ENCODE assay signal across 11 mouse cellular contexts in the genomic region with DNA sequence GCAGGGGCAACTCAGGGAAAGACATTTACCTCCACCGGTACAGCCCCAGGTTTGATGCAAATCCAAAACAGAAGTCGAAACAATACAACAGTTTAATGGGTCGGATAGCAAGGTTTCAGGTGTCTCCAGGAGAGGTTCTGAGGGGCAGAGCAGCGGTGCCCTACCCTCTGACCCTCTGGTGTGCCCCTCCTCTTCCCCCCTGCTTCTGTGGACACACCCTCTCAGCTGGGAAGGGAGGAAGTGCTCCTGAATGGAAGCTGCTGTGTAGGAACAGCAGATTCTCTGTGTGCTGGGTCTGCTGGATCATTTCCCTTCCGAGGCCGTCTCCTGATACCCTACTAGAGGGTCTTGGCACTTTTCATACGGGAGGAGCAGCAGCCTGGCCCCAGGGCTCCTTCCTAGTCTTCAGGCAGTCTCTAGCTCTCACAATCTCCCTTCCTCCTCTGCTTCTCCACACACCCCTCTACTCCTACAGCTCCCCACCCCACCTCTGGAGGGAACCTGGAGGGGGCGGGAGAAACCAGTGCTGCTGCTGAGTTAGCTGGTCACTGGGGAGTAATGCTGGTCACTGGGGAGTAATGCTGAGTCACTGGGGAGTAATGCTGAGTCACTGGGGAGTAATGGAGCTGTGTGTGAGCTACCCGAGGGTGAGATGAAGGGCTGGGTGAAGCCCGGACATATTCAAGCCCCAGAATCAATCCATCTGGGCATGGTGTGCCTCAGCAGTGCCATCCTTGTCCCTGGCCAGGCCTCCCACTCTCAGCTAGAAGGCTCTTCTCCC. TPM values are rescaled to one million over a fixed set of nuclear protein-coding genes. Genes with fewer than 3 reads are reported as not detected.
DNase-seq lines count a peak whose midpoint lies in the region; ATAC-seq and TF ChIP-seq lines count a peak whose summit lies in the region.
"Had no signal": no experiment of that assay in that cellular context is flagged by ENCODE, and none has a peak within 500 bp of the region (broad histone marks: within the 10 kb centered on the region; RNA-seq: fewer than 3 reads in every experiment).

No protein-coding gene starts in this region.

- H3K9ac ChIP-seq in forebrain, embryonic 13.5 days, result no peak overlapping the region
- no peak overlapping the region for H3K9ac ChIP-seq in CH12.LX (ENCODE audit: insufficient read depth, low read depth)
- H3K9ac ChIP-seq in liver, embryonic 15.5 days, result no peak overlapping the region
- H3K9ac ChIP-seq in midbrain, embryonic 13.5 days (replicated peaks), result no peak overlapping the region

- TF ChIP-seq CTCF in CH12.LX (conservative IDR thresholded peaks at IDR 0.05 in 1 of 2, IDR thresholded peaks at IDR 0.05 in 1 of 2; ENCODE audit: low read depth in 2 of 2, low read length in 2 of 2), result no peak

- WGBS in forebrain, embryonic 10.5 days, result 75% methylated on average over 10 of the region's 10 CpGs
- 68% methylated on average over 10 of the region's 10 CpGs for WGBS in forebrain, embryonic 13.5 days
- 69% methylated on average over 10 of the region's 10 CpGs for WGBS in liver, embryonic 15.5 days (ENCODE audit: insufficient replicate concordance)
- WGBS in midbrain, embryonic 13.5 days, result 80% methylated on average over 10 of the region's 10 CpGs

- ATAC-seq in forebrain, embryonic 13.5 days, result no peak
- peak; percentile 46 for ATAC-seq in liver, embryonic 15.5 days (ENCODE audit: insufficient read depth)
- no peak for ATAC-seq in midbrain, embryonic 13.5 days

- H3K36me3 ChIP-seq in forebrain, embryonic 10.5 days (replicated peaks), result peaks cover 60% of the 10 kb centered on the region
- H3K36me3 ChIP-seq in forebrain, embryonic 13.5 days (ENCODE audit: poor library complexity, severe bottlenecking), result peaks cover 61% of the 10 kb centered on the region
- H3K36me3 ChIP-seq in CH12.LX (replicated peaks in 1 of 2; ENCODE audit: control insufficient read depth in 1 of 2, insufficient read depth in 1 of 2, low read length in 1 of 2), result peaks cover 53 to 68% of the 10 kb centered on the region in 2 experiments
- H3K36me3 ChIP-seq in liver, embryonic 15.5 days (replicated peaks), result peaks cover 28% of the 10 kb centered on the region; the same call in 1 of the 2 replicates
- peaks cover 57% of the 10 kb centered on the region for H3K36me3 ChIP-seq in midbrain, embryonic 13.5 days

- H3K9me3 ChIP-seq in forebrain, embryonic 10.5 days, result no peaks in the 10 kb centered on the region
- no peaks in the 10 kb centered on the region for H3K9me3 ChIP-seq in forebrain, embryonic 13.5 days (replicated peaks)
- H3K9me3 ChIP-seq in CH12.LX (replicated peaks; ENCODE audit: low read length), result no peaks in the 10 kb centered on the region
- H3K9me3 ChIP-seq in liver, embryonic 15.5 days (replicated peaks), result no peaks in the 10 kb centered on the region
- no peaks in the 10 kb centered on the region for H3K9me3 ChIP-seq in midbrain, embryonic 13.5 days

- no peak for TF ChIP-seq EP300 in CH12.LX (IDR thresholded peaks at IDR 0.05; ENCODE audit: low read length)

- no peaks in the 10 kb centered on the region for H3K27me3 ChIP-seq in forebrain, embryonic 10.5 days (ENCODE audit: poor library complexity, severe bottlenecking)
- no peaks in the 10 kb centered on the region for H3K27me3 ChIP-seq in forebrain, embryonic 13.5 days
- no peaks in the 10 kb centered on the region for H3K27me3 ChIP-seq in CH12.LX (replicated peaks)
- H3K27me3 ChIP-seq in liver, embryonic 15.5 days, result no peaks in the 10 kb centered on the region
- no peaks in the 10 kb centered on the region for H3K27me3 ChIP-seq in midbrain, embryonic 13.5 days

- H3K4me1 ChIP-seq in forebrain, embryonic 10.5 days, result peaks cover 43% of the 10 kb centered on the region
- peaks cover 7% of the 10 kb centered on the region for H3K4me1 ChIP-seq in forebrain, embryonic 13.5 days
- H3K4me1 ChIP-seq in CH12.LX (ENCODE audit: control insufficient read depth in 1 of 2, insufficient read depth in 2 of 2), result peaks cover 14 to 45% of the 10 kb centered on the region in 2 experiments
- H3K4me1 ChIP-seq in liver, embryonic 15.5 days (replicated peaks), result peaks cover 62% of the 10 kb centered on the region
- H3K4me1 ChIP-seq in midbrain, embryonic 13.5 days (replicated peaks), result peaks cover 13% of the 10 kb centered on the region

- peaks cover 11% of the 10 kb centered on the region for H3K79me2 ChIP-seq in CH12.LX (replicated peaks; ENCODE audit: control insufficient read depth, extremely low read depth, insufficient read depth, poor library complexity, severe bottlenecking)

- TF ChIP-seq RAD21 in CH12.LX (IDR thresholded peaks at IDR 0.05; ENCODE audit: low read depth, low read length), result no peak

- dilution Hi-C loops in CH12.LX (cut with MboI; ENCODE audit: extremely low pct_ligation_motif_present, extremely low pct_unique_long_range_greater_than_20kb, low sequenced_read_pairs), result no loop called here

- H3K27ac ChIP-seq in forebrain, embryonic 10.5 days, result peak overlapping the region; percentile 65
- no peak overlapping the region; the same call in 1 of the 2 replicates for H3K27ac ChIP-seq in forebrain, embryonic 13.5 days
- no peak overlapping the region for H3K27ac ChIP-seq in CH12.LX (ENCODE audit: insufficient read depth, low read depth)
- peak overlapping the region; percentile 79 for H3K27ac ChIP-seq in liver, embryonic 15.5 days (replicated peaks)
- no peak overlapping the region for H3K27ac ChIP-seq in midbrain, embryonic 13.5 days
- H3K27ac ChIP-seq: macrophage had no signal

- no peak overlapping the region for H3K4me3 ChIP-seq in forebrain, embryonic 10.5 days
- H3K4me3 ChIP-seq in forebrain, embryonic 13.5 days, result no peak overlapping the region
- no peak overlapping the region for H3K4me3 ChIP-seq in CH12.LX (replicated peaks in 1 of 3; ENCODE audit: low read depth in 2 of 3, low read length in 2 of 3, poor library complexity in 1 of 3)
- no peak overlapping the region for H3K4me3 ChIP-seq in liver, embryonic 15.5 days (replicated peaks)
- no peak overlapping the region for H3K4me3 ChIP-seq in midbrain, embryonic 13.5 days (replicated peaks)

- DNase-seq in forebrain, embryonic 10.5 days (ENCODE audit: extremely low spot score, low spot score), result no peak
- peak; percentile 42 for DNase-seq in CH12.LX (ENCODE audit: extremely low read depth)
- peak; percentile 74 to 80 for DNase-seq in adrenal gland, postnatal 36 days
- DNase-seq in retina, embryonic 14.5 days (ENCODE audit: low spot score), result no peak
- no peak for DNase-seq in adipocyte (ENCODE audit: low spot score)
- DNase-seq: cerebellum, adult 11 months; kidney, adult 2 months had no signal

- in situ Hi-C loops in CH12.LX (cut with MboI; ENCODE audit: low pct_ligation_motif_present, low pct_unique_long_range_greater_than_20kb, low sequenced_read_pairs), result no loop called here

- no peak for TF ChIP-seq POLR2A in CH12.LX (IDR thresholded peaks at IDR 0.05; ENCODE audit: low read depth, low read length)

- H3K4me2 ChIP-seq in forebrain, embryonic 13.5 days, result no peak overlapping the region
- H3K4me2 ChIP-seq in CH12.LX (ENCODE audit: insufficient read depth, low read depth, poor library complexity, severe bottlenecking), result no peak overlapping the region
- H3K4me2 ChIP-seq in liver, embryonic 15.5 days, result peak overlapping the region; percentile 29
- H3K4me2 ChIP-seq in midbrain, embryonic 13.5 days (replicated peaks), result no peak overlapping the region

RNA-seq across cellular contexts. Expression of gene Mrpl38, which starts 3.7 kb away (rescaled TPM):
- 112 and 114 TPM in 2 replicates for polyA plus RNA-seq in forebrain, embryonic 10.5 days (2016; fragmentation: Nextera tagmentation; extraction: Ambion mirVana)
- 79.8 and 86.1 TPM in 2 replicates for polyA plus RNA-seq in forebrain, embryonic 13.5 days (2015; fragmentation: Nextera tagmentation; extraction: Ambion mirVana)
- total RNA-seq in CH12.LX (2012; rRNA removed), result 157 and 159 TPM in 2 replicates
- 95.6 and 109 TPM in 2 replicates for total RNA-seq in CH12.LX (2014; rRNA removed)
- polyA plus RNA-seq in CH12.LX (2012; ENCODE audit: insufficient read length, low read depth), result 171 and 188 TPM in 2 replicates
- 100 to 1,000 TPM in 1 of 2 experiments, 10 to 100 TPM in 1; 95.9 to 107 TPM for total RNA-seq in adrenal gland, postnatal 36 days (2021)
- 48.8 and 51.1 TPM in 2 replicates for polyA plus RNA-seq in liver, embryonic 15.5 days (2015; fragmentation: Nextera tagmentation; extraction: Ambion mirVana)
- 76.2 and 78.3 TPM in 2 replicates for polyA plus RNA-seq in midbrain, embryonic 13.5 days (2015; fragmentation: Nextera tagmentation; extraction: Ambion mirVana)

RNA-seq across cellular contexts. Expression of gene Trim65, which starts 11.5 kb away (rescaled TPM):
- polyA plus RNA-seq in forebrain, embryonic 10.5 days (2016; fragmentation: Nextera tagmentation; extraction: Ambion mirVana), result 1.7 TPM in 2 replicates
- polyA plus RNA-seq in forebrain, embryonic 13.5 days (2015; fragmentation: Nextera tagmentation; extraction: Ambion mirVana), result 1.2 and 1.6 TPM in 2 replicates
- total RNA-seq in CH12.LX (2012; rRNA removed) (2.0 and 2.8 TPM in 2 replicates), CH12.LX (2014; rRNA removed) (0.66 and 0.81 TPM in 2 replicates)
- 1.1 and 1.4 TPM in 2 replicates for polyA plus RNA-seq in CH12.LX (2012; ENCODE audit: insufficient read length, low read depth)
- 10 to 100 TPM in 1 of 2 experiments, 1 to 10 TPM in 1; 9.3 to 11.7 TPM for total RNA-seq in adrenal gland, postnatal 36 days (2021)
- polyA plus RNA-seq in liver, embryonic 15.5 days (2015; fragmentation: Nextera tagmentation; extraction: Ambion mirVana), result 1.2 and 1.5 TPM in 2 replicates
- 1.3 and 1.8 TPM in 2 replicates for polyA plus RNA-seq in midbrain, embryonic 13.5 days (2015; fragmentation: Nextera tagmentation; extraction: Ambion mirVana)

RNA-seq across cellular contexts. Expression of gene Trim47, which starts 15.4 kb away (rescaled TPM):
- 2.1 and 2.4 TPM in 2 replicates for polyA plus RNA-seq in forebrain, embryonic 10.5 days (2016; fragmentation: Nextera tagmentation; extraction: Ambion mirVana)
- polyA plus RNA-seq in forebrain, embryonic 13.5 days (2015; fragmentation: Nextera tagmentation; extraction: Ambion mirVana), result 2.7 and 2.8 TPM in 2 replicates
- 0.21 and 0.38 TPM in 2 replicates for total RNA-seq in CH12.LX (2012; rRNA removed)
- total RNA-seq in CH12.LX (2014; rRNA removed), result 0.21 TPM in 1 of 2 replicates, not detected in the other
- polyA plus RNA-seq in CH12.LX (2012; ENCODE audit: insufficient read length, low read depth), result 0.50 TPM in 1 of 2 replicates, not detected in the other
- total RNA-seq in adrenal gland, postnatal 36 days (2021), result 10 to 100 TPM; 14.7 to 23.0 TPM
- 5.4 and 7.6 TPM in 2 replicates for polyA plus RNA-seq in liver, embryonic 15.5 days (2015; fragmentation: Nextera tagmentation; extraction: Ambion mirVana)
- polyA plus RNA-seq in midbrain, embryonic 13.5 days (2015; fragmentation: Nextera tagmentation; extraction: Ambion mirVana), result 2.0 and 3.4 TPM in 2 replicates

RNA-seq across cellular contexts. Expression of gene Fbf1, which starts 25.6 kb away (rescaled TPM):
- polyA plus RNA-seq in forebrain, embryonic 10.5 days (2016; fragmentation: Nextera tagmentation; extraction: Ambion mirVana), result 63.5 and 67.7 TPM in 2 replicates
- 58.5 and 71.5 TPM in 2 replicates for polyA plus RNA-seq in forebrain, embryonic 13.5 days (2015; fragmentation: Nextera tagmentation; extraction: Ambion mirVana)
- 44.8 and 45.5 TPM in 2 replicates for total RNA-seq in CH12.LX (2012; rRNA removed)
- 23.9 and 26.6 TPM in 2 replicates for total RNA-seq in CH12.LX (2014; rRNA removed)
- polyA plus RNA-seq in CH12.LX (2012; ENCODE audit: insufficient read length, low read depth), result 39.0 and 40.7 TPM in 2 replicates
- total RNA-seq in adrenal gland, postnatal 36 days (2021), result 10 to 100 TPM; 38.4 to 41.6 TPM
- 6.1 and 7.5 TPM in 2 replicates for polyA plus RNA-seq in liver, embryonic 15.5 days (2015; fragmentation: Nextera tagmentation; extraction: Ambion mirVana)
- 69.1 and 76.5 TPM in 2 replicates for polyA plus RNA-seq in midbrain, embryonic 13.5 days (2015; fragmentation: Nextera tagmentation; extraction: Ambion mirVana)

RNA-seq across cellular contexts. Expression of gene Wbp2, which starts 55.6 kb away (rescaled TPM):
- polyA plus RNA-seq in forebrain, embryonic 10.5 days (2016; fragmentation: Nextera tagmentation; extraction: Ambion mirVana), result 71.0 and 73.6 TPM in 2 replicates
- 114 and 115 TPM in 2 replicates for polyA plus RNA-seq in forebrain, embryonic 13.5 days (2015; fragmentation: Nextera tagmentation; extraction: Ambion mirVana)
- total RNA-seq in CH12.LX (2012; rRNA removed) (27.1 and 30.7 TPM in 2 replicates), CH12.LX (2014; rRNA removed) (14.0 and 15.2 TPM in 2 replicates)
- polyA plus RNA-seq in CH12.LX (2012; ENCODE audit: insufficient read length, low read depth), result 70.8 and 97.1 TPM in 2 replicates
- total RNA-seq in adrenal gland, postnatal 36 days (2021), result 100 to 1,000 TPM; 157 to 178 TPM
- 83.9 and 93.0 TPM in 2 replicates for polyA plus RNA-seq in liver, embryonic 15.5 days (2015; fragmentation: Nextera tagmentation; extraction: Ambion mirVana)
- 128 and 132 TPM in 2 replicates for polyA plus RNA-seq in midbrain, embryonic 13.5 days (2015; fragmentation: Nextera tagmentation; extraction: Ambion mirVana)

Comparison
In these comparisons a context has a peak if more than half of its experiments do, and no peak if none do; other contexts are left out.
1. H3K27ac ChIP-seq: peak in forebrain, embryonic 10.5 days (single experiment) and liver, embryonic 15.5 days (single experiment); none in forebrain, embryonic 13.5 days (single experiment), CH12.LX (single experiment) and midbrain, embryonic 13.5 days (single experiment).
2. DNase-seq: peak in CH12.LX (single experiment) and adrenal gland, postnatal 36 days (2 of 2); none in forebrain, embryonic 10.5 days (single experiment), retina, embryonic 14.5 days (single experiment) and adipocyte (single experiment).